Mouse (Mus musculus) heart, embryonic 15.5 days (tissue): ENCODE measurements around the gene Slc15a1. TPM values are rescaled to one million over a fixed set of nuclear protein-coding genes. Genes with fewer than 3 reads are reported as not detected.

ENCODE experiments used
- ATAC-seq: fragments of 200-750 bp; cut with Nextera tagmentation; replicated peaks from 2 replicates; pipeline ENCODE4 v1.8.0; 2017; ENCODE audit warnings: low read depth, moderate TSS enrichment; ENCODE audit not compliant: insufficient number of reproducible peaks, insufficient read depth, low FRiP score
- H3K27ac ChIP-seq: fragments of 300-500 bp; sonication (generic); 2 replicates; pipeline ENCODE4 v1.5.1; 2015; ENCODE audit warnings: mild to moderate bottlenecking, inconsistent platforms
- H3K27me3 ChIP-seq: fragments of 300-500 bp; sonication (generic); 2 replicates; pipeline ENCODE4 v1.6.1; 2015; ENCODE audit warnings: inconsistent platforms
- H3K36me3 ChIP-seq: fragments of 300-500 bp; sonication (generic); 2 replicates; pipeline ENCODE4 v1.6.1; 2015; ENCODE audit warnings: mild to moderate bottlenecking, inconsistent platforms
- H3K4me1 ChIP-seq: fragments of 300-500 bp; sonication (generic); replicated peaks from 2 replicates; pipeline ENCODE4 v1.6.1; 2015; ENCODE audit warnings: inconsistent platforms
- H3K4me2 ChIP-seq: fragments of 300-500 bp; sonication (generic); 2 replicates; pipeline ENCODE4 v1.6.1; 2015; ENCODE audit warnings: inconsistent platforms, mild to moderate bottlenecking, moderate library complexity
- H3K4me3 ChIP-seq: fragments of 300-500 bp; sonication (generic); 2 replicates; pipeline ENCODE4 v1.5.1; 2015; ENCODE audit warnings: mild to moderate bottlenecking, inconsistent platforms
- H3K9ac ChIP-seq: fragments of 300-500 bp; sonication (generic); 2 replicates; pipeline ENCODE4 v1.6.1; 2015; ENCODE audit warnings: mild to moderate bottlenecking, inconsistent platforms
- H3K9me3 ChIP-seq: fragments of 300-500 bp; sonication (generic); replicated peaks from 2 replicates; pipeline ENCODE4 v1.6.1; 2016; ENCODE audit warnings: inconsistent platforms
- WGBS: fragments of 180-500 bp; shearing (Covaris S2); methylation state at CpG from one replicate; pipeline ENCODE4 v1.1.7; 2015; ENCODE audit warnings: mixed read lengths; 5-methylcytosine and 5-hydroxymethylcytosine counted together
- polyA plus RNA-seq: library from polyadenylated mRNA; unstranded; fragments of >200 nt; fragmentation: Nextera tagmentation; extraction: Ambion mirVana; gene quantifications from 2 replicates; pipeline ENCODE4 v1.2.1, GENCODE M21; 2015

Slc15a1 gene
- polyA plus RNA-seq, 1 experiment from 2014 or later, result 0.18 TPM

DNA sequence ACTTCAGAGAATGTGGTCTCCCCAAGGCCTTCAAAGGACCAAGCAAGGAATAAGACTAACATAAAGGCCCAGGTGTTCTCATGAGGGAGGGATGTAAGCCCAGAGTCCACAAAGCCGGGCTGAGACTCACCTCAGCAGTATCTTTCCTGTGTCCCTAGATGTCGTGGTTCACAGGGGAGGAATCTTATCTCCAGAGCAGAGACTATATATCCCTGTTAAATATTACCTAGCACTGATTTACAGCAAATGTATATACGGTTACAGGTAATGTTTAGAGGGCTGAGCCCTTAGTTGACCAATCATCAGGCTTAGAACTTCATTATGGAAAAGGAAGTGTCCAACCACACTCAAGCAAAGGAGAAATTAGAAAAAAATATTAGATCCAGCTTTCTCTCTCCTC lies 11.3 kb downstream of the Slc15a1 start:
- no peaks in the 10 kb centered on the region for H3K9me3 ChIP-seq
- H3K4me1 ChIP-seq, result peaks cover 16% of the 10 kb centered on the region
- H3K9ac ChIP-seq, result no peak overlapping the region
- no peak for ATAC-seq
- no peak overlapping the region for H3K27ac ChIP-seq
- H3K4me2 ChIP-seq, result no peak overlapping the region
- no peak overlapping the region for H3K4me3 ChIP-seq
- no peaks in the 10 kb centered on the region for H3K36me3 ChIP-seq
- WGBS, result 61% methylated on average over 3 of the region's 3 CpGs
- H3K27me3 ChIP-seq, result no peaks in the 10 kb centered on the region

DNA sequence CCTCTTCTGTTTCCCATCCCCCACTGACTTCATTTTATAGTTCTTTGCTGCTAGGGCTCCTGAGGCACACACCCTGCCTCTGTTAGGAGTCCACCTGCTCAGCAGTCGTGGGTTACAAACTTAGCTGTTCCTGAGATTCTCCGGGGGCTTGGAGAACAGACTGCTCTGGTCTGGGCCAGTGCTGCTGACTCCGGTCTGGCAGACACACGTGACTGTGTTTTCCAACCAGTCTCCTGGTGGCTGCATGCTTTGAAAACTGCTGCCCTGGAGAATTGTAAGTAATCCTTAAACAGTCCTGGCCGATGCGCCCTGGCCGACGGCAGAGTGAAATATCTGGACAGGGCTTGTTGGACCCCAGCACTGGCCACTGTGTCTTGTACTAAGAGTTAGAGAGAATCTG lies 12.7 kb downstream of the Slc15a1 start:
- 37% methylated on average over 8 of the region's 8 CpGs for WGBS
- H3K36me3 ChIP-seq, result no peaks in the 10 kb centered on the region
- H3K27me3 ChIP-seq, result no peaks in the 10 kb centered on the region
- ATAC-seq, result 0 out of 2 replicates have a peak, but pooled peaks have one; percentile 22
- H3K9me3 ChIP-seq, result no peaks in the 10 kb centered on the region
- peaks cover 16% of the 10 kb centered on the region for H3K4me1 ChIP-seq
- H3K9ac ChIP-seq, result no peak overlapping the region
- H3K4me3 ChIP-seq, result no peak overlapping the region
- H3K27ac ChIP-seq, result no peak overlapping the region
- peak overlapping the region; percentile 40 for H3K4me2 ChIP-seq

DNA sequence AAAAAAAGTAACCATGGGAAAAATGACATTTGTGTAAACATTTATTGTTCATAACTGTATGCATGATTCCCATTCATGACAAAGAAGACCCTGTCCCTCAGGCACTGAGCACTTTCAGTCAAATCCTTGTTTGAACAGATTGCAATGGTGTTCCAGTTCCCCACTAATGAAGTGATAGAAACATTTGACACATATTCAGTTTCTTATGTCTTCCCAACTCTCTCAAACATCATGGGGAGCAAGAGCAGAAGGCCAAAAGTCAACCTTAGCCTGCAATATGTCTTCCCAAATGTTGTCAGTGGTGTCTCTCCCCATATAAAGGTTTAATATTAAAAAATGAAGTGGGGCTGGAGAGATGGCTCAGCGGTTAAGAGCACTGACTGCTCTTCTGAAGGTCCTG lies 19.3 kb downstream of the Slc15a1 start:
- Histone ChIP-seq H3K27ac (no peak overlapping the region), H3K4me2 (no peak overlapping the region), H3K9me3 (no peaks in the 10 kb centered on the region), H3K4me3 (no peak overlapping the region), H3K9ac (no peak overlapping the region), H3K36me3 (no peaks in the 10 kb centered on the region), H3K4me1 (no peaks in the 10 kb centered on the region), H3K27me3 (no peaks in the 10 kb centered on the region)
- 92% methylated on average over 1 of the region's 1 CpGs for WGBS
- ATAC-seq, result no peak

DNA sequence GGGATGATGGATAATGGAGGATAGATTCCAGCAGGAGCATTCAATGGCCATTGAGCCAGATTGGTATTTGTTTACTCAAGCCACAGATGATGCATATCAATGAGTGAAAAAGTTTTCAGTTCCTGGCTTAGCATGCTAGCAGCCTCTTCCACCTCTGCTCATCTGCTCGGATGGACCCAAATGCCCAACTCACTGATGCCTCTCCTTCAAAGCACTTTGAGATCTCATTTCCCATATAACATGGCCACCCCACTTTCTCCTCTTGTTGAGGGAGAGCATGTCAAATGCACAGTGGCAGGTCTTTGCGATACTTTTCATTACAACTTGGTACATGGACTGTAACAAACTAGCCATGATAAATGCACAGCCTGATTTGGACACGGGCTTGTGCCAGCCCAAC lies 20.6 kb downstream of the Slc15a1 start:
- no peaks in the 10 kb centered on the region for H3K36me3 ChIP-seq
- no peaks in the 10 kb centered on the region for H3K27me3 ChIP-seq
- no peak overlapping the region for H3K4me2 ChIP-seq
- no peak overlapping the region for H3K27ac ChIP-seq
- ATAC-seq, result no peak
- 89% methylated on average over 3 of the region's 3 CpGs for WGBS
- no peaks in the 10 kb centered on the region for H3K4me1 ChIP-seq
- H3K9me3 ChIP-seq, result no peaks in the 10 kb centered on the region
- no peak overlapping the region for H3K9ac ChIP-seq
- H3K4me3 ChIP-seq, result no peak overlapping the region

DNA sequence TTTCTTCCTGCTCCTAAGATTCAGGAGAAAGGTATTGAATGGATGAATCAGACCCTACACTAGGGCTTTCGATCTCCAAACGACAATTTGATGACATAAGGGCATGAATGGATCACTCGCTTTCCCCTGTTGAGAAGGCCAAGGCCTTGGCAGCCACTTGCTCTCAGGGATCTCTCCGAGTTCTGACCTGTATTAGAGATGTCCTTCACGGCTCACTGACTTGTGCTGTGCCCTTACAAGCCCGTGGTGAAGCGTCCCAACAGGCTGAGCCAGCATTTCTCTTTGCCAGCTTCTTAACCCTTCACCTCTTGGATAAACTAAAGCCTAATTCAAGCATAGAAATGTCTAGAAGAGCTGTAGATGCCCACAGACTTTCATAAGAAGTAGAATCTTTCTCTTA lies 22.9 kb downstream of the Slc15a1 start:
- no peak for ATAC-seq
- H3K4me2 ChIP-seq, result no peak overlapping the region
- H3K27me3 ChIP-seq, result no peaks in the 10 kb centered on the region
- H3K36me3 ChIP-seq, result no peaks in the 10 kb centered on the region
- no peak overlapping the region for H3K9ac ChIP-seq
- no peaks in the 10 kb centered on the region for H3K4me1 ChIP-seq
- 67% methylated on average over 7 of the region's 7 CpGs for WGBS
- no peak overlapping the region for H3K27ac ChIP-seq
- no peaks in the 10 kb centered on the region for H3K9me3 ChIP-seq
- H3K4me3 ChIP-seq, result no peak overlapping the region

DNA sequence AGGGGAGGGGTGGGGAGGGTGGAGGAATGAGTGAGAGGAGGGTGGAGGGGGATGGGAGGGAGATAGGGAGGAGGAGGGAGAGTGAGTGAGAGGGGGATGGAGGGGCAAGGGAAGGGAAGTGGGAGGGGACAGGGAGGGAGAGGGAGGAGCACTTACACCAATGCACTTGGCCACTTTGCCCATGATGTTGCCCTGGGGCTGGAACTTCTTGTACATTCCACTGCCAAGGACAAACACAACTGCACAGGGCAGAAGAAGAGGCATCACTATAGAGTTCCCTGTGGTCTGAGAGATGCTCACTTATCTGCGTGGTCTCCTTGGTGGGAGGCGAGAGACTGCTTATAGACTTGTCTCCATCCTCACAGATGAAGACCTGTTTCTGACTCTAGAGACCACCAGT lies 23.5 kb downstream of the Slc15a1 start:
- Histone ChIP-seq H3K4me1 (no peaks in the 10 kb centered on the region), H3K9ac (no peak overlapping the region), H3K27me3 (no peaks in the 10 kb centered on the region), H3K9me3 (no peaks in the 10 kb centered on the region), H3K4me2 (no peak overlapping the region), H3K36me3 (no peaks in the 10 kb centered on the region), H3K4me3 (no peak overlapping the region), H3K27ac (no peak overlapping the region)
- WGBS, result 81% methylated on average over 2 of the region's 2 CpGs
- ATAC-seq, result no peak

DNA sequence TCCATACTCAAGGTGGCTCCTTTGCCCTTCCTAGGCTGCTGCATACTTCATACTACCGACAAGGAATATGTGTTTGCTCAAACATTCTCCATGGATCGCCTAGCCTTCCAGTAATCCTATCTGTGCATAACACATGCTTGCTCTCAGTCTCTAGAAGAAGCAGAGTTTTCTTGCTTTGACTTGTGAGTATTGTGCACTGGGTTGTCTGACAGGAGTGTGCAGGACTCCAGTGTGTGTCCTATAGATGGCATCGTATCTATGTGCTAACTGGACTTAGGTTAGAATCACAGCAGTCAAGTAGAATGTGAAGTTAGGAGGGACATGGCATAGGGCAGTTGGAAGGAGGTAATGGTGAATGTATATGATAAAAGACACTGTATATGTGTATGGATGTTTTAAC lies 26.0 kb downstream of the Slc15a1 start:
- Histone ChIP-seq H3K27ac (no peak overlapping the region), H3K36me3 (no peaks in the 10 kb centered on the region), H3K4me2 (no peak overlapping the region), H3K9me3 (no peaks in the 10 kb centered on the region), H3K9ac (no peak overlapping the region), H3K27me3 (no peaks in the 10 kb centered on the region), H3K4me3 (no peak overlapping the region), H3K4me1 (no peaks in the 10 kb centered on the region)
- 81% methylated on average over 3 of the region's 3 CpGs for WGBS
- no peak for ATAC-seq

DNA sequence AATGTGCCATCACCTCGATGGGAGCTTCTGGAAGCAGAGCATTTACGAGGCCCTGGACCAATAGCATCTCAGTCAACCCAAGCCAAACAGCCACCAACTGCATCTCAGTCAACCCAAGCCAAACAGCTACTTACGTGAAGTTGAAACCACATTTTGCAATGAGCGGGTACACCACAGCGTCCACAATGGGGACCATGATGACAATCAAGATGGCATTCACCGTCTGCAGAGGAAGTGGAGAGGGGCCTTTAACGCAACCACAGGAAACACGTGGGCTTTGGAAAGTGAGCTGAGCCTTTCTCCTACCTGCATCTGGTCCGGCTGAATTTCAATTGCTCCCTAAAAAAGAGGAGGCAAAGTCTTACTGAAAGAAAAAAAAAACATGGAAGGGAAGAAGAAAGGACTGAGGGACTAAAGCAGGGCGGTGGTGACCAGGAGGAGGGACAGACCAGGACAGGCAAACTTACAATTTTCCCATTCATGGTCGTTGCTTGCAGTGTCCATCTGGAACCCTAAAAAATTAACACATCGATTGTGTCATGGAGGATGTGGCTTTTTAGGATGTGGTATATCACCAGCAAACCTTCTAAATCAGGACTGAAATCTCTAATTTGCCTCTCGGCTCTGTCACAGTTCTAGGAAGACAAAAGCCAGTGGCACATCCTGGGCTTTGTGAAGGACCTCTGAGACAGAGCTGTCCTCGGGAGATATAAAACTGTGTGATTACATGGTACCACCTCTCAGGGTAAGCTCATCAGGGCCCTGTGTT lies 26.9 kb downstream of the Slc15a1 start:
- H3K4me3 ChIP-seq, result no peak overlapping the region
- H3K27ac ChIP-seq, result no peak overlapping the region
- no peaks in the 10 kb centered on the region for H3K36me3 ChIP-seq
- no peak for ATAC-seq
- H3K9me3 ChIP-seq, result no peaks in the 10 kb centered on the region
- no peak overlapping the region for H3K4me2 ChIP-seq
- H3K4me1 ChIP-seq, result no peaks in the 10 kb centered on the region
- no peak overlapping the region for H3K9ac ChIP-seq
- no peaks in the 10 kb centered on the region for H3K27me3 ChIP-seq
- 73% methylated on average over 14 of the region's 14 CpGs for WGBS

DNA sequence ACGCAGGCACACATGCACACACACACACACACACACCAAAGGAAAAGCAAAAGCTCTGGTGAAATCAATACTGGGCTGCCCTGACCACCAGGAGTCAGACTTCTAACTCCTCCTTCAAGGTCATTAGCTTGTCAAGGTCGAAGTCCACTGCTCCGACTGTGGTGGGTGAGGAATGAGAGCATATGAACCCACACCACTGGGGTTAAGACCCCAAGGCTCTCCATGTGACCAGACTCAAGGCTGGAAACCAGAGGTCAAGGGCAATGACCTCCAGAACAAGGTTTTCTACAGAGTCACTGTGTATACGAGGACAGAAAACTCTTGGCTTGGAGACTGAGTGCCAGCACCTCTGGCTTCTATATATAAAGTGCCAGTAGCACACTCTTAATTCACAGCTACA lies 31.2 kb downstream of the Slc15a1 start:
- no peaks in the 10 kb centered on the region for H3K27me3 ChIP-seq
- ATAC-seq, result no peak
- no peak overlapping the region for H3K4me2 ChIP-seq
- no peaks in the 10 kb centered on the region for H3K4me1 ChIP-seq
- no peaks in the 10 kb centered on the region for H3K9me3 ChIP-seq
- H3K4me3 ChIP-seq, result no peak overlapping the region
- H3K27ac ChIP-seq, result no peak overlapping the region
- 63% methylated on average over 4 of the region's 4 CpGs for WGBS
- no peaks in the 10 kb centered on the region for H3K36me3 ChIP-seq
- H3K9ac ChIP-seq, result no peak overlapping the region

DNA sequence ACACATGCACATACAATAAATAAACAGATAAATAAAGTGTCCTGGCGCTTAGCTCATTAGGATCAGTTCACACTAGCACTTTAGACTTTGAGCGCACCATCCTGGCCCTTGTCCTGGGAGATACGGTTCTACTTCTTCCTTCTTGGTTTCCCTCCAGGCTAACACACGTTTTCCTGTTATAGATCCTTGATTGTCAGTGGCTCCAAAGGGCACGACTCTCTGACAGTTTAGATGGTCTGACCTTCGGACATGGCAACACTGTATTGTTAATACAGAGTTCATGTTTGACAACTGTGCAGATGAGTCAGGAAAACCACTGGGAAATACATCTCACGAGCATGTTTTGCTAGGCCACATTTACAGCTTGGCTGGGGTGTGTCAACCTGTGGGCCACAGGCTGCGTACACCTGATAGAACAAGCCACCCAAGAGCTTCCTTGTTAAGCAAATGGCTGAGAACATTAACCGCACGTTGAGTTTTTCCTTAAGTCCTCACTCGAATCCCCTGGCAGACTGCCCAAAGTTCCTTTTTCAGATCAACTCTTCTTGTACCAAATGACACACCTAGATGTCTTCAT lies 33.4 kb downstream of the Slc15a1 start:
- Histone ChIP-seq H3K4me1 (no peaks in the 10 kb centered on the region), H3K36me3 (no peaks in the 10 kb centered on the region), H3K27me3 (no peaks in the 10 kb centered on the region), H3K9me3 (no peaks in the 10 kb centered on the region), H3K4me3 (no peak overlapping the region), H3K4me2 (no peak overlapping the region), H3K9ac (no peak overlapping the region), H3K27ac (no peak overlapping the region)
- 75% methylated on average over 11 of the region's 11 CpGs for WGBS
- no peak for ATAC-seq

DNA sequence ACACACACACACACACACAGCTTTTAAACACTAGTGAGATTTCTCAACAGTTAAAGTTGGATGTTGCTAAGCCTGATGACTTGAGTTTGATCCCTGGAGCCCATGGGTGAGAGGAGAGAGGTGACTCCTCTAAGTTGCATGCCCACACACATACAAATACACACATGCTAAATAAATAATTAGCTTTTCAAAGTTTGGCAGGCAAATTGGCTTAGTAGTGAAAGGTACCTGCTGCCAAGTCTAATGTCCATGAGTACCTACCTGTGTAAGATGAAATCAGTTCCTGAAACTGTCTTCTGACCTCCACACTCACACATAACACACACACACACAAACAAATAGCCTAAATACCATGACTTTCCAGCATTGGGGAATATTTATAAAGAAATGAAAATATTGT lies 35.5 kb downstream of the Slc15a1 start:
- H3K4me1 ChIP-seq, result no peaks in the 10 kb centered on the region
- H3K27me3 ChIP-seq, result no peaks in the 10 kb centered on the region
- no peak overlapping the region for H3K27ac ChIP-seq
- no peak overlapping the region for H3K4me3 ChIP-seq
- no peak for ATAC-seq
- no peaks in the 10 kb centered on the region for H3K36me3 ChIP-seq
- H3K9ac ChIP-seq, result no peak overlapping the region
- H3K4me2 ChIP-seq, result no peak overlapping the region
- no peaks in the 10 kb centered on the region for H3K9me3 ChIP-seq

DNA sequence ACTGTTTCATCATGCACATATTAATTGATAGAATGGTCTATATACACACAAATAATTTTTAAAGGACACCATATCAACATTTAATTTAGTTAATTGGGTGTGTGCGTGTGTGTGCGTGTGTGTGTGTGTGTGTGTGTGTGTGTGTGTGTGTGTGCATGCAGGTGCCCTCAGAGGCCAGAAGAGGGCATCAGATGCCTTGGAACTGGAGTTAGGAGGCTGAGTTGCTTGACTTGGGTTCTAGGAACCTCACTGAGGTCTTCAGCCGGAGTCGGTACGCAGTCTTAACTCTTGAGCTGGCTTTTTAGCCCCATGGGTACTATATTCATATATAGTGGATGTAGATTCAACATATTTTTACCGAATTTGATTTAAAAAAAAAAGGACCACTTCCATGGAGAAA lies 37.4 kb downstream of the Slc15a1 start:
- H3K4me3 ChIP-seq, result no peak overlapping the region
- no peak overlapping the region for H3K4me2 ChIP-seq
- no peak for ATAC-seq
- no peaks in the 10 kb centered on the region for H3K36me3 ChIP-seq
- H3K9me3 ChIP-seq, result no peaks in the 10 kb centered on the region
- H3K27ac ChIP-seq, result no peak overlapping the region
- no peaks in the 10 kb centered on the region for H3K27me3 ChIP-seq
- H3K4me1 ChIP-seq, result no peaks in the 10 kb centered on the region
- H3K9ac ChIP-seq, result no peak overlapping the region
- WGBS, result 91% methylated on average over 6 of the region's 6 CpGs
